Mouse (Mus musculus) hindbrain, embryonic 11.5 days (tissue): ENCODE data around the gene Prkg1. TPM values are rescaled to one million over a fixed set of nuclear protein-coding genes. Genes with fewer than 3 reads are reported as not detected.
A peak's percentile ranks its signal among the peaks of the same experiment; 100 is the strongest.

Experiments used
- ATAC-seq: fragments of 200-750 bp; cut with Nextera tagmentation; 2 replicates; pipeline ENCODE4 v1.8.0; 2017; ENCODE audit warnings: mild to moderate bottlenecking, moderate TSS enrichment, moderate library complexity; ENCODE audit not compliant: low FRiP score
- DNase-seq: peaks from one replicate; pipeline ENCODE4 v3.0.0-alpha.2; 2015; ENCODE audit warnings: low spot score
- H3K27ac ChIP-seq: fragments of 300-500 bp; sonication (generic); 2 replicates; pipeline ENCODE4 v1.5.1; 2014; ENCODE audit warnings: mild to moderate bottlenecking, low read depth, low read length
- H3K27me3 ChIP-seq: fragments of 300-500 bp; sonication (generic); 2 replicates; pipeline ENCODE4 v1.6.1; 2014; ENCODE audit warnings: mild to moderate bottlenecking, low read length, moderate library complexity, mixed read lengths; ENCODE audit not compliant: control insufficient read depth, insufficient read depth
- H3K36me3 ChIP-seq: fragments of 300-500 bp; sonication (generic); 2 replicates; pipeline ENCODE4 v1.6.1; 2014; ENCODE audit warnings: mild to moderate bottlenecking, low read length, moderate library complexity, mixed read lengths; ENCODE audit not compliant: control insufficient read depth, insufficient read depth
- H3K4me1 ChIP-seq: fragments of 300-500 bp; sonication (generic); replicated peaks from 2 replicates; pipeline ENCODE4 v1.6.1; 2014; ENCODE audit warnings: low read length, mixed read lengths; ENCODE audit not compliant: control insufficient read depth, insufficient read depth
- H3K4me2 ChIP-seq: fragments of 300-500 bp; sonication (generic); replicated peaks from 2 replicates; pipeline ENCODE4 v1.6.1; 2014; ENCODE audit warnings: mild to moderate bottlenecking, low read depth, low read length
- H3K4me3 ChIP-seq: fragments of 300-500 bp; sonication (generic); 2 replicates; pipeline ENCODE4 v1.5.1; 2014; ENCODE audit warnings: low read depth, low read length
- H3K9ac ChIP-seq: fragments of 300-500 bp; sonication (generic); 2 replicates; pipeline ENCODE4 v1.6.1; 2014; ENCODE audit warnings: low read depth, low read length
- H3K9me3 ChIP-seq: fragments of 300-500 bp; sonication (generic); 2 replicates; pipeline ENCODE4 v1.6.1; 2016; ENCODE audit warnings: low read length; ENCODE audit not compliant: control insufficient read depth
- WGBS: fragments of 180-500 bp; shearing (Covaris S2); extraction: QIAGEN DNeasy Blood & Tissue Kit; methylation state at CpG from one replicate; pipeline ENCODE4 v1.1.7; 2014; 5-methylcytosine and 5-hydroxymethylcytosine counted together
- polyA plus RNA-seq: library from polyadenylated mRNA; unstranded; fragments of >200 nt; fragmentation: Nextera tagmentation; extraction: Ambion mirVana; gene quantifications from 2 replicates; pipeline ENCODE4 v1.2.1, GENCODE M21; 2014

The Prkg1 gene
- polyA plus RNA-seq, 1 experiment from 2014 or later, result 8.6 TPM

GRCm38 (mm10) chr19:30806265-30806664 is 958.6 kb downstream of the Prkg1 start:
- H3K27me3 ChIP-seq, result no peaks in the 10 kb centered on the region
- no peak for DNase-seq
- no peaks in the 10 kb centered on the region for H3K4me1 ChIP-seq
- no peak overlapping the region for H3K27ac ChIP-seq
- WGBS, result 82% methylated on average over 5 of the region's 5 CpGs
- no peak overlapping the region for H3K4me2 ChIP-seq
- H3K9me3 ChIP-seq, result no peaks in the 10 kb centered on the region
- H3K36me3 ChIP-seq, result no peaks in the 10 kb centered on the region
- no peak for ATAC-seq
- H3K9ac ChIP-seq, result no peak overlapping the region
- H3K4me3 ChIP-seq, result no peak overlapping the region

GRCm38 (mm10) chr19:30780803-30781202 is 984.0 kb downstream of the Prkg1 start:
- WGBS, result 90% methylated on average over 2 of the region's 2 CpGs
- no peak for DNase-seq
- Histone ChIP-seq H3K4me2 (no peak overlapping the region), H3K4me1 (no peaks in the 10 kb centered on the region), H3K9ac (no peak overlapping the region), H3K27ac (no peak overlapping the region), H3K4me3 (no peak overlapping the region), H3K9me3 (no peaks in the 10 kb centered on the region), H3K27me3 (no peaks in the 10 kb centered on the region), H3K36me3 (no peaks in the 10 kb centered on the region)
- ATAC-seq, result no peak

DNA sequence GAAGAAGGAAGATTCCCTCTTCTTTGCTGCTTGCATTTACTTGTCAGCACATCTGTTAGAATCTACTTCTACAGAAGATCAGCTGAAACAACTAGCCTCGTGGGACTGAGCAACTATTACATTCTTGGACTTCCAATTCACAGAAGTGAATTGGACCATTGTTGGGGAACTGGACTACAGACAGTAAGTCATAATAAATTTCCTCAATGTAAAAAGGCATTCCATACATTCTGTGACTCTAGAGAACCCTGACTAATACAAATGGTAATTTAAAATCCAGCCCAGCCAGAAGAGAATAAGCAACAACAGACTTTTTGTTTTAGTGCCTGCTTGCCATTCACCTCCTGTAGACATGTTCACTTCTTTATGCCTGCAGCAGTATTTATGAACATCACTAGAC is 996.5 kb downstream of the Prkg1 start:
- Histone ChIP-seq H3K27me3 (no peaks in the 10 kb centered on the region), H3K9me3 (no peaks in the 10 kb centered on the region), H3K27ac (no peak overlapping the region), H3K4me2 (no peak overlapping the region), H3K9ac (no peak overlapping the region), H3K4me3 (no peak overlapping the region), H3K4me1 (no peaks in the 10 kb centered on the region), H3K36me3 (no peaks in the 10 kb centered on the region)
- 55% methylated on average over 1 of the region's 1 CpGs for WGBS
- DNase-seq (no peak), ATAC-seq (no peak)

DNA sequence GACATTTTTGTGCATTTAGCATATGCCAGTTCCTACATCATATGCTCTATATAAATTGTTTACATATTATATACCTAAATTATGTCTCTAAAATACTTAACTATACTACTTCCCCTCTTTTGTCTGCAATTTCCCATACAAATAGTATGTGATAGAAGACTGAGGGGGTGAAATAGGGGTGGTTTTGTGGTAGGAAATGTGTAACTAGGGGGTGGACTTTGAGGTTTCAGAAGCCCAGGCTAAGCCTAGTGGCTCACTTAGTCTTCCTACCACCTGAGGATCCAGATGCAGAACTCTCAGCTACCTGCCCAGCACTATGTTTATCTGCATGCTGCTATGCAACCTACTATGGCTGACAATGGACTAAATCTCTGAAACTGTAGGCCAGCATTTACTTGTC is 1020.4 kb downstream of the Prkg1 start:
- no peak for DNase-seq
- Histone ChIP-seq H3K36me3 (no peaks in the 10 kb centered on the region), H3K27me3 (no peaks in the 10 kb centered on the region), H3K4me2 (no peak overlapping the region), H3K9ac (no peak overlapping the region), H3K9me3 (no peaks in the 10 kb centered on the region), H3K4me1 (no peaks in the 10 kb centered on the region), H3K27ac (no peak overlapping the region), H3K4me3 (no peak overlapping the region)
- no peak for ATAC-seq

GRCm38 (mm10) chr19:30699130-30699529 is 1065.7 kb downstream of the Prkg1 start:
- ATAC-seq, result no peak
- DNase-seq, result no peak
- no peaks in the 10 kb centered on the region for H3K4me1 ChIP-seq
- H3K4me2 ChIP-seq, result no peak overlapping the region
- no peaks in the 10 kb centered on the region for H3K36me3 ChIP-seq
- WGBS, result 94% methylated on average over 5 of the region's 5 CpGs
- H3K27me3 ChIP-seq, result no peaks in the 10 kb centered on the region
- H3K9ac ChIP-seq, result no peak overlapping the region
- no peaks in the 10 kb centered on the region for H3K9me3 ChIP-seq
- H3K4me3 ChIP-seq, result no peak overlapping the region
- no peak overlapping the region for H3K27ac ChIP-seq

DNA sequence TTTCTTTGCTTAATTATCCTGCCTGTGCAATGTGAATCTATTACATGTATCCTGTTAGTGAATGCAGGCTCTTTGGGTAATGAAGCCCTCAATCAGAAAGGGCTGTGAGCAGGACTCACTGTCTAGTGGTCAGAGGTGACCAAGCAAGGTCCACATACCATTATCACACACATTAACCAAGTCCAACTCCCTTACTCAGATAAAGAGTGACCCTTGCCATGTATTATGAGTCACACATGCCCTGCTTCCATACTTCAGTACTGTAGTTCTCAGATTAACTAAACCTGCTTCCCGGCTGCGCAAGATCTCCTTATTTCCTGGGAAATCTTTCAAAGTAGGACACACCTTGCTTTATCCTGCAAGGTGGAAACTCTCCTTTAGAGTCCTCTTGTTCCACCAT is 1073.6 kb downstream of the Prkg1 start:
- no peak overlapping the region for H3K9ac ChIP-seq
- H3K4me2 ChIP-seq, result no peak overlapping the region
- H3K36me3 ChIP-seq, result no peaks in the 10 kb centered on the region
- ATAC-seq, result no peak
- H3K9me3 ChIP-seq, result no peaks in the 10 kb centered on the region
- no peak overlapping the region for H3K4me3 ChIP-seq
- WGBS, result 96% methylated on average over 2 of the region's 2 CpGs
- DNase-seq, result no peak
- no peaks in the 10 kb centered on the region for H3K27me3 ChIP-seq
- H3K4me1 ChIP-seq, result no peaks in the 10 kb centered on the region
- H3K27ac ChIP-seq, result no peak overlapping the region

DNA sequence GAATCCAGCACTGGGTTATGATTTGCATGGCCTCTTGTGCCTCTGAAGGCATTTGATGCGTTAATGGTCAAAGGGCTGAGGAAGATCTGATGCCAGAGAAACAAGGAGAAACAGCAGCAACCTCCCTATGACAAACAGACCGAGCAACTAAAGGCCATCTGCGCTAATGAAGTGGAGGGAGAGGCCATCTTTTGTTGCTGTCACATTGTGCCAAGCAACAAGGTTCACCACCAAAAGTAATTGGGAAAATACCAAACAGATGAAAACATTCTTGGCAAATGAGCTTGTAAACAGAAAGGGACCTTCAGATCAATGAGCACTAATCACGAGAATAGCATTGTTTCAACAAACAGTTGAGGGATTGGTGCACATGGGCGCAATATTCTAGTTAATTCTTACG is 1074.1 kb downstream of the Prkg1 start:
- Histone ChIP-seq H3K27me3 (no peaks in the 10 kb centered on the region), H3K9me3 (no peaks in the 10 kb centered on the region), H3K9ac (no peak overlapping the region), H3K27ac (no peak overlapping the region), H3K4me3 (no peak overlapping the region), H3K4me1 (no peaks in the 10 kb centered on the region), H3K4me2 (no peak overlapping the region), H3K36me3 (no peaks in the 10 kb centered on the region)
- no peak for ATAC-seq
- no peak for DNase-seq
- WGBS, result 94% methylated on average over 6 of the region's 6 CpGs

DNA sequence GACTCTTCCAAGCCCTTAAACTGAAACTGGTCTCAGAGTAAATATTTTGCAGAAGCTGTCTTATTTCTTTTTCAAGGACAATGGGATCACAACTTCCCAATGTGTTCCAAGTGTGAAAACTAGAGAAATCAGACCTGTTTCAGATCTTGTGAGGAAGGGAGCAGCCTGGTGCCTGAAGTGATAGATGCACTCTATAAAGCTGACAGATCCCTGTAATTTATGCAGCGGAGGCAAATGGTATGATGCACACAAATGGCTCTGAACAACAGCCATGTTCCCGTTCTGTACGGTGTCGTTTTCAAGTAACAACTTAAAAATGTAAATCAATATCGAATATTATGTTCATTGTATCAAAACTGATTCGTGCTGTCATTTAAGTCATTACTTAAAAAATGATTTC is 1076.9 kb downstream of the Prkg1 start:
- 82% methylated on average over 6 of the region's 6 CpGs for WGBS
- ATAC-seq (no peak), DNase-seq (no peak)
- H3K9ac ChIP-seq, result no peak overlapping the region
- no peak overlapping the region for H3K4me2 ChIP-seq
- H3K36me3 ChIP-seq, result no peaks in the 10 kb centered on the region
- H3K27ac ChIP-seq, result no peak overlapping the region
- no peak overlapping the region for H3K4me3 ChIP-seq
- no peaks in the 10 kb centered on the region for H3K9me3 ChIP-seq
- no peaks in the 10 kb centered on the region for H3K4me1 ChIP-seq
- no peaks in the 10 kb centered on the region for H3K27me3 ChIP-seq

DNA sequence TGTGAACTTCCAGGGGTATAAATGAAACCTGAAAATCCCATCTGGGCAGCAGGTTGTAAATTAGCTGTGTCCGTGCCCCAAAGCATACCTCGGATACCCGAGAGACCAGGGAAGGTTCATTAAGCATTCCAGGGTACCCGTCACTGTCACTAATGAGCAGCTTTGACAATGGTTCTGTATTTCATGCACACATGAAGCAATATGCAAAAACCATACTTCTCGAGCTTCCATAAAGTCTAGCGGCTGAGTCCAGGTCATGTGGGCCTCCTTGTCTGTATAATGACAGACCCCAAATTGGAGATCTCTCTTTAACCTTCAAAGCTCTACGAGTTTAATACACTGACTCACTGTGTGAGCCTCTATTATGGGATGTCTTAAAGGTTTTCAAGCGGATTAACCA is 1088.5 kb downstream of the Prkg1 start:
- no peaks in the 10 kb centered on the region for H3K4me1 ChIP-seq
- H3K4me2 ChIP-seq, result no peak overlapping the region
- H3K9ac ChIP-seq, result no peak overlapping the region
- H3K9me3 ChIP-seq, result no peaks in the 10 kb centered on the region
- no peak overlapping the region for H3K27ac ChIP-seq
- ATAC-seq (no peak), DNase-seq (peak; percentile 5)
- 79% methylated on average over 8 of the region's 8 CpGs for WGBS
- H3K27me3 ChIP-seq, result no peaks in the 10 kb centered on the region
- no peaks in the 10 kb centered on the region for H3K36me3 ChIP-seq
- no peak overlapping the region for H3K4me3 ChIP-seq
